Mouse (Mus musculus) spleen, adult 12 weeks (tissue): ENCODE results near the gene Frmpd2.
"Not testable (repeated sequence)": the region's sequence is repeated elsewhere in the genome, so short reads cannot be mapped to it uniquely, and the experiment has no call there.

Source experiments
- DNase-seq: peaks from one replicate; pipeline ENCODE4 v3.0.0; 2022; ENCODE audit warnings: low spot score

Gene Frmpd2

DNA sequence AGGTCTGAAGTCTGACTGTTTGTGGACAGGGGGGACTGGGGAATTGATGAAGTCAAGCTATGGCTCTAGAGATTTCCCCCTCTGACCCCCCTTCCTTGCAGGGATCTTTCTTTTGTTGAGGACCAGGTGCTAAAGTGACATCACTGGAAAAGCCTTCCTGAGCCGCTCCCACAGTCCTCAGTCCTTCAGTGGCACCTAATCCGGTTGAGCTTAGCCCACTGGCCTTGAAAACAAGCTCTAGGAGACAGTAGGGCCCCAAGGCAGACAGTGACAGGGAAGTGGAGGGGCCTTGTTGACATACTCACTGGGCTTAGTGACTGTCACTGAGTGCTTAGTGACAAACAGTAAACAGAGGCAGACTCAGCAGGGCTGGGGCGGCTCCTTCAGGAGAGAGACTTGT lies at the start of gene Frmpd2:
Gene Frmpd2, plus strand, starts transcription at position 366 of the 400 bp plus-strand sequence.
- no peak for DNase-seq

DNA sequence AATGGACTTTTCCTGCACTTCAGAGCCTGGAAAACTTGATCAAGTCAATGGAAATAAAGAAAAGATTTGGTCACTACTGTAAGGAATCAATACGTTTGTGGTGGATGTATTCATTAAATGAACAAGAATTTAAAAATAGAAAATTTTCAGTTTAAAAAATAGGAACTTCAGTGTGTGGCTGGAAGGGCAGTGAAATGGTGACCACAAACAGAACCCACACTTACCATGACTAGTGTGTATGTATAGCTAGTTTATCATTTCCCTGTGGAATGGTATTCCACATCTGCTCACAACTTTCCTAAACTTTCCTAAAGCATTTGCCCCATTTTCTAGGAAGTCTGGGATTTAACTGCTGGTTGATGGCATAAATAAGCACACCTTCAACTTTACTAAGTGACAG lies 48.5 kb upstream of the Frmpd2 start:
- DNase-seq = no peak

DNA sequence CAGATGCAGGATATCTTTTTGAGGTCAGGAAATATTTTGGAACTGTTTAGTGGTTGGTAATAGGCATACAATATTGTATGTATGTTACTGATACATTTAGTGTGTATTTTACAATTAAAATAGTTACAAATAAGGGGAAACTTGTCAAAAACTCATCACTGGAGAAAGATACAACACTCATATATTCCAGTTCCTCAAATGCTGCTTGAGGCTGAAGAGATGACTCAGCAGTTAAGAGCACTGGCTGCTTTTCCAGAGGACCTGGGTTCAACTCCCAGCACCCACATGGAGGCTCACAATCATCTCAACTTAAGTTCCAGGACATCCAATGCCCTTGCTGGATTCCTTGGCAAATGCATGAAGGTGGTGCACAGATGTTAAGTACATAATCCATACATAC lies 47.4 kb upstream of the Frmpd2 start:
- DNase-seq = no peak

DNA sequence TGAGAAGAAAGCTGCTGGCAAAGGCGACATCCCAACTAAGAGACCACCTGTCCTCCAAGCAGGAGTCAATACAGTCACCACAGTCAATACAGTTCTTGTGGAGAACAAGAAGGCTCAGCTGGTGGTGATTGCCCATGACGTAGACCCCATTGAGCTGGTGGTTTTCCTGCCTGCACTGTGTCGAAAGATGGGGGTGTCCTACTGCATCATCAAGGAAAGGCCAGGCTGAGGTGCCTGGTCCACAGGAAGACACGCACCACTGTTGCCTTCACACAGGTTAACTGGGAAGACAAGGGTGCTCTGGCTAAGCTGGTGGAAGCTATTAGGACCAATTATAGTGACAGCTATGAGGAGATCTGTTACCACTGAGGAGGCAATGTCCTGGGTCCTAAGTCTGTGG lies 39.0 kb upstream of the Frmpd2 start:
- not testable (repeated sequence) for DNase-seq

DNA sequence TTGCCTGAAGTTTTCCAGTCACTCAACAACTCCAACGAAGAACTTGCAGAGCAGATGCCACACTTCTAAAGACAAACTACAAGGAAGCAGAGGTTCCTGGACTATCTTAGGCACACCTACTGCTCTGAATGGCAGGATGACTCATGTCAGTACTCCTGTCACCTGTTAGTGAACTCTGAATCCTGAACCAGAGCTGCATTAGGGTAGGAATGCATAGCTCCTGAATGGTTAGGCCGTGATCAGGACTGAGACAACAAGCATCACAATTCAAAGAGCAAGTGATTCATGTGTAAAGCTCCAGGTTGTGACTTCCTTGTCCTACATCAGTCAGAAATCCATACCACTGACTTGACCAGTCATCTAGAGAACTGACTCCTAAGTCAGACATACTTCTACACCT lies 27.7 kb upstream of the Frmpd2 start:
- DNase-seq = no peak

DNA sequence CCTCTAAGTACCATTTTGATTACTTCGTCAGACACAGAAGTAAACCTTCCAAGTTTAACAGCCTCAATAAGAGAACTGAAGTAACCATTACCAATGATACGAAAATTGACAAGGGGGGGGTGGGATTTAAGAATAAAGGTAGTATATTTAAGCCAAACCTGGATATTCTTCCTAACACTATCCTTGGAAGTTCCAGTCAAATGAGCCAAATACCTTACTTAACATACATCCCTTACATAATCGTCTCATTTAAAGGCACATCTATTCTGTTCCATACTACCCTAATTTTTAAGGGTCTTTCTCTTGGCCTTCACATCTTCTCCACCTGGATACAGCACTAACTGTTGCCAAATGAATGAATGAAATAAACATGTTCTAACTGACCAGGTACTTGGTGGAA lies 25.5 kb upstream of the Frmpd2 start:
- DNase-seq = no peak

DNA sequence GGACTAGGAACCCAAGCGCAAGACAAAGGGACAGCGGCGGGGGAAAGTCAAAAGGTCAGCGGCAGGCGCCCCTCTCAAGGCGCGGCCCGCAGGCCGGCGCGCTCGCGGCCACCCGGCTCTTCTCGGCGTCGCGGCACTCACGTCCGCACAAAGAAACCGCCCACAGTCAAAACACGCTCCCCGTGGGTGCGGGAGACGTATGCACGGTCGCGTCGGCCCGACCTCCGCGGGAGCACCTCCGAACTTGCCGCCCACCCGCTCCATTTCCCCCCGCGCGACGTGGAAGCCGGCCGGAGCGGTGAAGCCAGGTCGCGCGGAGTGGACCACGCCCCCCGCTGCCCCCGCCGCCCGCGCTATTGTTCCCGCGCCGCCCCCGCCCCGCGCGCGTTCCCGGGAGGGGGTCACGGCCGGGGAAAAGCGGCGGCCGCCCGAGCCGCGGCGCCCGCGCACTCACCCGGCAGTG lies 24.9 kb upstream of the Frmpd2 start:
- no peak for DNase-seq

DNA sequence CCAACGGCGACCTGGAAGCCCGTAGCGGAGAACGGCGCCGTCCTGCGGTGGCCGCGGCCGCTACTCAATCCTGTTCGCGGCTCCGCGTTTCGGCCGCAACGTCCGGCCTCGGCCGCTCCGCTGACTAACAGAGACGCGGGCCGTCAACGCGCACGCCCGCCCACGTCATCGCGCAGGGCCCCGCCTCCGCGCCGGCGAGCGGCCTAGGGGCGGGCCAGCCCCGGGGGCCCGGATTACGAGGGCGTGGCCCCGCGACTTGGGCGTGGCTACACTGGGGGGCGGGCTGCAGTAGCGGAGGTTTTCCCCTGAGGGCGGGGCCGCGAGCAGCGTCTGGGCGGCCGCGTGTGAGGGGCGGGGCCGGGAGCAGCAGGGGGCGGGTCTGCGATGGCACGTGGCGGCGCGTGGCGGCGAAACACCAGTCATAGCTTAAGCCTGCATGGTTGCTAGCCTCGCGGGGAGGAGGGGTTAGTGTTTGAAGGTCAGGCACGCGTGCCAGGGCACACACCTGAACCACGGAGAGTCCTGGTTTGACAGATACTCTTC lies 24.4 kb upstream of the Frmpd2 start, which contains the start of gene Mapk8:
Gene Mapk8, minus strand, starts transcription at position 132 of the 543 bp plus-strand sequence.
- DNase-seq = peak; percentile 98

DNA sequence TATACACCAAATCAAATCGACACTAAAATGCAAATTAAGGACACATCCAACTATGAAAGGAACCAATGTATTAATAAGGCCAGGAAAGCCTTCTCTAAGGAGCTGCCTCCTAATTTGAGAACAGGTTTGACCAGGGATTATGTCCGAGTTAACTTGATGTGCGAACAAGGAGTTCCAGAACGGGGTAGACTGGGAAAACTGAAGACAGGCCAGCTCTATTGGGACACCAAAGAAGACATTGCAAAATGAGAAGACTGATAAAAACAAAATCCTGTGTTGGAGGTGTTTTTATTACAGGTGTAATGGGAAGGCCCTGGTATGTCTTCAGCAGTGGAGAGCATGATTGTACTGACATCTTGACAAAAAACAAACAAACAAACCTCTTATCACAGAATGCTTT lies 23.2 kb upstream of the Frmpd2 start:
- DNase-seq = no peak

DNA sequence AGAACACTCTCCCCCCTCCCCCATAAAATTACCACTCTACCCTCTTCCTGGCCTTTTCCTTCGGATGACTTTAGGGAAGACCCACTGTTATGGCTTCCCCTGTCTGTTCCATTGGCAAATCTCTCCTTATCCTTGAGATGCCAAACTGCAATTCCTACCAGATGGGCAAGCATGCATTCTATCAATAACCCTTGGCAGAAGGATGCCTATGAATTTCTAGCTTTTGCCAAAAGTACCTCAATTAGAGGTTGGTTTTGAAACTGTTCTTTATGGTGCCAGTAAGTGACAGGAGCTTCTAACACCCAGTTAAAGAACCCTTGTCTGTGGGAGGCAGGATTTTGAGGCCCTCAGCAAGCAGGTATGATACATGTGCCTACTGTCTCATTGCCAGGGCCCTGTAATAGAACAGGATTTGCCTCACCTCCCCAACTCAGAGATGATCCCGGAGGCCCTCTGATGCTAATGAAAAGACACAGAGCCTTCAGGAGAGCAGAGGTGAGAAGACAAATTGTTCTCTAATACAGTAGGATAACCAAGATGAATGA lies 22.1 kb upstream of the Frmpd2 start:
- no peak for DNase-seq

DNA sequence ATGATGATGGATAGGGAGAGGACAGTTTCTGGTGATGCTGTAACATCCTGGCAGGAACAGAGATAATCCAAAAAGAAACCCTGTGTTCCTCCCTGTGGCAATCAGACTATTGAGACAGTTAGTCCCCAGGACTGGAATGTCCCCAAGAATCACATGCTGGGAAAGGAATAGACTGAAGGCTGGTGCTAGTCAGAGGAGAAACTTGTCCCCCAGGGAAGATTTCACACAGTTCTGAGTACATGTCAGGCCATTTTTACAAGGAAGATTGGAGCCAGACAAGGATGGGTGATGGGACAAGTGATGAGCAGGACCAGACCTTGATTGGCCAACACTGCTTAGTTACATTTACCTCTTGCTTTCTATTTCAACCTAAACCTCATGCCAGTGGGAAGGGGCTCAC lies 21.2 kb upstream of the Frmpd2 start:
- no peak for DNase-seq

DNA sequence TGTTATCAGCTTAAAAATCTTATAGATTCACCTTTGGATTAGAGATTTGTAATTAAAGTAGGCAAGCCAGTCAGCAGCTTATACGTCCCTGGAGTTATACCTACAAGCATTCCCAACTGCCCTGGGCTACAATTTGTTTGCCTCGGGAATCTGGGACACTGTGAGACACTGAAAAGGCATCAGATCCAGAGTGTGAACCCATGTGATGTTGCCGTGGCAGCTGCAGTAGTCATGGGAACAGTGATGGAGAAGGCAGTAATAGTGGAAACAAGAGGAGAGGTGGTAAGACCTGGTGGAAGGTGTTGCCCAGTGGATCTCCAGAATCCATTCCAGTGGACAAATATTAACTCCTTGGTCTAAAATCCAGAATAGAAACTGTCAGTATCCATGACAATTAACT lies 7.8 kb upstream of the Frmpd2 start:
- no peak for DNase-seq

DNA sequence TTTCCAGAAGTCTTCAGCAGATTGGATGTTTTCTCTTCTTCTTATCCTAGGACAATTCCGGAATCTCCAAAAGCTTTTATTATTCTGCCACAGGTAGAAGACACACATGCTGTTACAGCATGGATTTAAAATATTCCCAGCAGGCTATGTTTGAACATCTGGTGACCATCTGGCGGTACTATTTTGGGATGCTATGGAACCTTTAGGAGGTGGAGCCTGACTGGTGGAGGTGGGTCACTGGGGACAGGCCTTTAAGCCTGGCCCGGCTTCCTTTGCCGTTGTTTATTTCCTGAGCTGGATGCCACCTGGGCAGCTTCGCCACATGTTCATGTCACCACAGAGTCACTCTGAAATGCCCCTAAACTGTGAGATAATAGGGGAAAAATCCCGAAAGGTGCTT lies 3.7 kb upstream of the Frmpd2 start:
- no peak for DNase-seq

DNA sequence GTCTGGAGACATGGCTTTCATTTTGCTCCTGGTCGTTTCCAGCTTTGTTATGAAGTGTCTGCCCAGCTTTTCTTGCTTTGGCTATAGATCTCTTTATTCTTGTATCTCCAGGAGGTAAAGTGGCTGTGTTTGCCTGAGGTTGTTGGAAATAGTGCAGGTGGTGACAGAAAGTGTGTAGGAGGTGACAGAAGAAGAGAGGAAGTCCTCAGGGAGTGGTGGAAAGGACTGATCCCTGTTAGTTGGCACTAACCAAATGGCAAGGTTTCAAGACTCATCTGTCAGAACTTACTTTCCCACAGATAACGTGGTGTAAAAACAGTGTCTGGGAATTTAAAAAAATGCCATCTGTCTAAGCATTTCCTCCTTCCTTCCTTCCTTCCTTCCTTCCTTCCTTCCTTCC lies 3.0 kb downstream of the Frmpd2 start:
- DNase-seq = no peak

DNA sequence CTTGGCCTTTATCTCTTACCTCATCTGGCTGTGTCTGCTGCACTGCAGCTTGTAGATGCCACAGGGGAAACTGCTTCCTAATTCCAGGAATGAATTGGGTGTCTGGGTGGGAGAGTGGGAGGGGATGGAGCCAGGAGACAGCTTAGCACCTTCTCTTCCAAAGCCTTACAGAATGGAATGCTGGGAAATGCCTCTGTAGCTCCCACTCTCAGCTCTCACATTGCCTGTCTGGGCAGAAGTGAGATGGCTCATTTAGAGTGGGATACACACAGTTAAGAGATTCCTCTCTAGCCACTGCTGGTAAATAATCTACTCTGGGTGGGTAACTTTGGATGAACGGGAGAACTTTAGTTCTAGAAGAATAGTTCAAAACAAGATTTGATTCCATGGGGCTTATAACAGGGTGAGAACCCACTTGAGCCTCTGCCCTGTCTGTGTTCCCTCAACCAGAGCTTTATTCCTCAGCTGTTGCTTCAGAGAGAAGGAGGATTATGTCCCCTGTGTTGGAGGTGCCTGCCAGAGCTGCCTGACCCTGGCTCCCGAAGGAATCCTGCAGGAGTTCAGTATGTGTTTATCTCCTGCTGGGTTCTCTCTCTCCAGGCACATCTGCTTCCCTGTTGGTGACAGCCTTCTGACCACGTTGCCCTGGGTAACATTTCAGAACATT lies 4.7 kb downstream of the Frmpd2 start:
- no peak for DNase-seq

DNA sequence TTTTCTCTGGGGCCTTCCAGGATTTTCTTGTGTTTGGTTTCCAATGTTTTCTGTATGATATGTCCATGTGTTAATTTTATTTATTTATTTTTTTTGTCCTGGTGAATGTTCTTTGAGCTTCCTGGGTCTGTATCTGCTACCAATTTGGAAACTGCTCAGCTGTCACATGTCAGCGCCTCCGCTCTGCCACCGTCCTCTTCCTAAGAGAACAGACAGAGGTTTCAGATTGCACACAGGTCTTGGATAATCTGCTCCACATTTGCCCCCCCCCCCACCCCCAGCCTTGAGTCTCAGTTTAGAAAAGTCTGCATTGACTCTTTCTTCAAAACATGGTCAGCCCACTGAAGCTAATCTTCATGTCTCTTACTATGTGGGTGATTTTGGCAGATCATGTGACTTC lies 10.5 kb downstream of the Frmpd2 start:
- no peak for DNase-seq

DNA sequence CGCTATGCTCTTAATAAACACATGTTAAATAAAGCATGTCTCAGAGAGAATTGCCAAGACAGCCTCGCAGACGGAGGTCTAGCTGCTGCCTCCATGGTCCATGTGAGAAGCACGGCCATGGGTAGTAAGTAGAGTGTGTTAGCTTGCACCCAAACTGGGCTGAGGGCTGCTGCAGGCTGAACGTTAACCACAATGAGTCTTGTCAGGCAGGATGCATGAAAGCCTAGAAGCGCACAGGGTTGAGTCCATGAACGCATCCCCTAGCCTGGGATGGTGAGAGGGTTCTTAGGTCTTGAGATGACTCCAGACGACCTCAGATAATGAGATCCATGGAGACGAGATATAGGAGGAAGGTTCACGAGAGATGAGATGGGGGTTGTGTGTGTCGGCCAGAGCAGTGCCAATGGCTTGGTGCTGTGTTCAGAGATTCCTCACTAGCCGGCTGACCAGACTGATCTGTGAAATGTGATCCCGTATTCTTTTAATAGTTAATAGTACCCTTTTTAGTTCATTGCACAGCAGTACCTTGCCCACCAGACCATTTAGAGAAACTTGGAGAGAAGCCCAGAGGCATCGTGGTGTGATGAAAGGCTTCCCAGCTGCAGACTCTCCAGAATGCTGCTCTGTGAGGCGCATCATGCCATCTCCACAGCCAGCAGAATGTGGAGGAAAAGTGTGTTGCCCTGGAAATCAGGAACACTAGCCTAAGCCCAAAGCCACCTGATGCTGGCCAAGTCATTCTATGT lies 16.5 kb downstream of the Frmpd2 start:
- DNase-seq = no peak

DNA sequence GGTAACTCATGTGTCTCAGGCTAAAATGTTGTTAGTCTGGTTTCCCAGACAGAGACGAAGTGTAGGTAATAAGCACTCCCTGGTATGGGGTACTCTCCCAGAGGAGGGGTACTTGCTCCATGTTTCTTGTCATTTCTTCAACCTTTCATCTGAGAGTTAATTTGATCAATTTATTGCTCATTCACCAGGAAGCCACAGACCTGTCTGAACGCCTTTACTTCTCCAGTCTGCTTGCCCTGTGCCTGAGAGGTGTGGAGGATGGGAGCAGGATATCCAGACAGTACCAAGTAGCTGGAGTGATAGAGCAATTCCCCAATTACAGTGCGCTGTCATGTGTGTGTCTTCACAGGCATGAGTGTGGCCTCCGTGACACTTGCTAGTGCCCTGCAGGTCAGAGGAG lies 23.7 kb downstream of the Frmpd2 start:
- no peak for DNase-seq

DNA sequence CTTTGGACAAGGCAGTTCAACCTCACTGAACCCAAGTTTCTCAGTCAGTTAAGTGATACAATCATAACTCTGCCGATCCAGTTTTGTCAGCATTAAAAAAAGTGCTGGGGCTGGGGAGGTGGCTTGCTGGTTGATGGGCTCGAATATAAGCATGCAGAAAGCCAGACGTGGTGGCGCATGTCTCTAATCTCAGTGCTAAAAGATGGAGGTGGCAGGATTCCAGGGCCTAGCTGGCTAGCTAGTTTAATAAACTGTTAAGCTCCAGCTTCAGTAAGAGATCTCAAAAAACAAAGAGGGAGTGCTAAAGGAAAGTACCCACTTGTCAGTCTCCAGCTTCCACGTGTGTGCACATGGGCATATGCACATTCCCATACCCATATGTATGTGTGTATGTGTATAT lies 25.9 kb downstream of the Frmpd2 start:
- DNase-seq = no peak

DNA sequence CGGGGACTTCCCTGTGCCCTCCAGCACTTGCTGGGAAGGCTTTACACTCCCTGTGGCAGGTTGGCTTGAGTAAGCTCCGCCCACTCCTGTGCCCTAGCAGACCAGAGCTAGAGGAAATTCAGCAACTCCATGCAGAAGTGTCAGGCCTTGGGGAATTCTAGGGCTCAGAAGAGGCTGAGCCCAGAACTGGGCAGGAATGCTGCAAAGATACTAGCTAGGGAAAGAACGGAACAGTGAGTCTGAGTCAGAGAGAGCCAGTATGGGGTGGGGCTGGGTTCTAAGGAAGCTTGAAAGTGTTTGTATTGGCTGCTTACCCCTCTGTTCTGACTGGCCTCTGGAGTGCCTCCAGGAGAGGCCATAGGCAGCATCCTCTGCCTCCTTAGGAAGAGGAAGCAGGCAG lies 27.4 kb downstream of the Frmpd2 start:
- DNase-seq = no peak

DNA sequence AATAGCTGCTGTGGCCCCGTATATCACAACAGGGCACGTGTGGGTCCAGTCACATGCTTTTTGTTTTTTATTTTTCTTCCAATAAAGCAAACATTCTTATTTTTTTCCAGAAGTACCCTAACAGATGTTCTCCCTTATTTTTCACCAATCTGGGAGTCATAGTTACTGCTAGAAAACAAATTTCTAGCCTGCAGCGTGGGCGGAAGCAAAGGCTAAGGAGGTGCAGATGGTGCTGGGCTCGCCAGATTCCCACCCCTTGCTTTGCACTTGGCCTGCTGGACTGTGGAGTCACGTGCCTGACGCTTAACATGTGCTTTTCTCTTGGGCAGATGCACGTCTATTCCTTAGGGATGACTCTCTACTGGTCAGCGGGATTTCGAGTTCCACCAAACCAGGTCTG lies 29.1 kb downstream of the Frmpd2 start:
- DNase-seq = no peak

DNA sequence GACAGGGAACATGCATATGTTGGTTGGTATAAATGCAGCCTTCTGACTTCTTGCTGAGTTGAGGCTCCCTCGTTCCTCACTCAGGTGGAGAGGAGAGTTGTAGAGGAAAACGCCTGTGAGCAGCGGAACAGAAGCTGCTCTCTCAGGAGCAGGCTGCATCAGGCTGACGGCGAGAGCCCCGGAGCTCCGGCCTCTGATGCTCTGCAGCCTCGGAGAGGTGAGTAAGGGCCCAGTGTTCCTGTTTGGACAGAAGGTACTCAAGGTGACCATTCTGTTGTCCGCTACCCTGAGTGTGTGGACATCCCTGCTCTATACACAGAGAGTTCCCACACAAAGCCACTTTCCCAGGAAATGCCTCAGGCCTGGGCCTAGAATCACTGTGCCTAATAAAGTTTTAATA lies 31.8 kb downstream of the Frmpd2 start:
- no peak for DNase-seq

DNA sequence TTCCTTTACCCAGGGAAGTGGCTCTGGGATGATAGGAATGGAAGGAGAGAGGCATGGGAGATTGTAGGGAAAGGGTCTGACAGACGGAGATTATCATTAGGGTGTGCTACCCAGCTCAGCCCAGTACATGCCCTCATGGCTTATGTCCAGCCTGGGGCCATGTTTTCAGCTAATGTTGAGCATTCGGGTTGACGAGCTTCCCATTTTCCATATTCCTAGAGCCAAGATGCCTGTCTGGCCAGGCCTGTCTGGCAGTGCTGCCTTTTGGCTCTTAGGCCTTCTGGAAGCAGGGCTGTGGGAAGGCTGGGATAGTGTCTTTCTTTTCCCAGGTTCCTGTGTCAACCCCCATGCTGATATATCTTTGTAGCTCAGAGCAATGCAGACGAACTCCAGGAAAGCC lies 35.2 kb downstream of the Frmpd2 start:
- DNase-seq = no peak
